ENCODE assay signal across 24 mouse cellular contexts in the genomic region with DNA sequence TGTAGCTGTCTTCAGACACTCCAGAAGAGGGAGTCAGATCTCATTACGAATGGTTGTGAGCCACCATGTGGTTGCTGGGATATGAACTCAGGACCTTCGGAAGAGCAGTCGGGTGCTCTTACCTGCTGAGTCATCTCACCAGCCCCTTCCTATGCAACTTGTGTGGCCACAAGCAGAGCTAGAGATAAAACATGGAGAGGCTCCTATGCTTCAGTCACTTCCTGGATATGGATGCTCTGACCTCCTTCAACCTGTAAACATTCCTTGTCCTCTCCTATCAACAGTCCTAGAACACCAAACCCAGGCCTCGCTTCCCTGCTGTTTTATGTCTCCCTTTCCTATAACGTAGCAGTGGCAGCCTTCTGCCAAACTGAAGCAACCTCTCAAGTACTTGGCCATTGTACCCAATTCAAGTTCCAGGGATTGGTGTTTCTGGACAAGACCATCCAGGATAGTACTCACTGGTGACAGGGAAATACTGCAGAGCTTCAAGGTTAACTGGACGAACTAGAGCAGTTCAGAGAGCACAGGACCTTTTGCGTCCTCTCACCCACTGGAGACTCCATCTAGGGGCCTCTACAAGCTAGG. TPM values are rescaled to one million over a fixed set of nuclear protein-coding genes. Genes with fewer than 3 reads are reported as not detected.
DNase-seq lines count a peak whose midpoint lies in the region; ATAC-seq and TF ChIP-seq lines count a peak whose summit lies in the region.
"Had no signal": no experiment of that assay in that cellular context is flagged by ENCODE, and none has a peak within 500 bp of the region (broad histone marks: within the 10 kb centered on the region; RNA-seq: fewer than 3 reads in every experiment).

No protein-coding gene starts in this region.

- peaks cover 7% of the 10 kb centered on the region; the same call in 1 of the 2 replicates for H3K36me3 ChIP-seq in heart, adult 2 months (ENCODE audit: control insufficient read depth, insufficient read depth, low read length)
- peaks cover 2 to 24% of the 10 kb centered on the region in 2 experiments; a peak in 2 of 4 replicates for H3K36me3 ChIP-seq in MEL (ENCODE audit: control insufficient read depth in 1 of 2, insufficient read depth in 2 of 2, low read length in 2 of 2)
- H3K36me3 ChIP-seq in heart, embryonic 13.5 days: peaks cover 58% of the 10 kb centered on the region
- peaks cover 45% of the 10 kb centered on the region for H3K36me3 ChIP-seq in hindbrain, embryonic 12.5 days

- no peak overlapping the region for H3K4me3 ChIP-seq in heart, adult 2 months
- H3K4me3 ChIP-seq in MEL (ENCODE audit: control insufficient read depth in 1 of 2, insufficient read depth in 1 of 2, low read depth in 2 of 2, low read length in 2 of 2): no peak overlapping the region
- no peak overlapping the region for H3K4me3 ChIP-seq in heart, embryonic 13.5 days
- no peak overlapping the region for H3K4me3 ChIP-seq in hindbrain, embryonic 12.5 days
- H3K4me3 ChIP-seq: forebrain, embryonic 10.5 days; hindbrain, embryonic 13.5 days; kidney, embryonic 15.5 days; liver, embryonic 13.5 days; megakaryocyte, embryonic 14.5 days; midbrain, embryonic 13.5 days had no signal

- TF ChIP-seq POLR2A in heart, adult 2 months (IDR thresholded peaks at IDR 0.05; ENCODE audit: insufficient read depth, low read depth, low read length): no peak
- TF ChIP-seq POLR2A in MEL (IDR thresholded peaks at IDR 0.05; ENCODE audit: control insufficient read depth in 1 of 2, insufficient read depth in 1 of 2, low read depth in 1 of 2, low read length in 2 of 2, poor library complexity in 1 of 2): no peak

- no peaks in the 10 kb centered on the region for H3K9me3 ChIP-seq in MEL (replicated peaks; ENCODE audit: insufficient read depth, low read length)
- H3K9me3 ChIP-seq in heart, embryonic 13.5 days: no peaks in the 10 kb centered on the region
- H3K9me3 ChIP-seq in hindbrain, embryonic 12.5 days (replicated peaks): no peaks in the 10 kb centered on the region
- H3K9me3 ChIP-seq: forebrain, embryonic 10.5 days; hindbrain, embryonic 13.5 days; kidney, embryonic 15.5 days; liver, embryonic 13.5 days; megakaryocyte, embryonic 14.5 days; midbrain, embryonic 13.5 days had no signal

- H3K4me2 ChIP-seq in heart, embryonic 13.5 days: no peak overlapping the region
- no peak overlapping the region for H3K4me2 ChIP-seq in hindbrain, embryonic 12.5 days (replicated peaks)
- H3K4me2 ChIP-seq: hindbrain, embryonic 13.5 days; kidney, embryonic 15.5 days; liver, embryonic 13.5 days; midbrain, embryonic 13.5 days had no signal

- intact Hi-C loops in heart, adult 2 months (cut with DNase I): no loop called here
- intact Hi-C loops in heart, postnatal 36 days (cut with DNase I): no loop called here

- H3K79me2 ChIP-seq in heart, adult 2 months (replicated peaks; ENCODE audit: control insufficient read depth, insufficient read depth, low read length): no peaks in the 10 kb centered on the region
- H3K79me2 ChIP-seq in MEL (ENCODE audit: control insufficient read depth, insufficient read depth, low read length, poor library complexity): no peaks in the 10 kb centered on the region

- WGBS in heart, adult 2 months: 56% methylated on average over 7 of the region's 7 CpGs
- WGBS in heart, embryonic 13.5 days: 58% methylated on average over 7 of the region's 7 CpGs
- 92% methylated on average over 7 of the region's 7 CpGs for WGBS in hindbrain, embryonic 12.5 days

- no peak overlapping the region for H3K9ac ChIP-seq in heart, adult 2 months (ENCODE audit: low read depth, low read length)
- no peak overlapping the region for H3K9ac ChIP-seq in MEL (ENCODE audit: control insufficient read depth, low read depth, low read length, poor library complexity, severe bottlenecking)
- no peak overlapping the region for H3K9ac ChIP-seq in heart, embryonic 13.5 days
- no peak overlapping the region for H3K9ac ChIP-seq in hindbrain, embryonic 12.5 days
- H3K9ac ChIP-seq: forebrain, postnatal 0 days; hindbrain, embryonic 13.5 days; kidney, embryonic 15.5 days; liver, embryonic 13.5 days; midbrain, embryonic 13.5 days had no signal

- H3K4me1 ChIP-seq in heart, adult 2 months (ENCODE audit: control insufficient read depth, insufficient read depth, low read length): no peaks in the 10 kb centered on the region; the same call in 1 of the 2 replicates
- no peaks in the 10 kb centered on the region for H3K4me1 ChIP-seq in MEL (ENCODE audit: control insufficient read depth in 1 of 2, insufficient read depth in 2 of 2, low read length in 2 of 2)
- H3K4me1 ChIP-seq in heart, embryonic 13.5 days: peaks cover 29% of the 10 kb centered on the region
- H3K4me1 ChIP-seq in hindbrain, embryonic 12.5 days: no peaks in the 10 kb centered on the region
- H3K4me1 ChIP-seq: forebrain, embryonic 10.5 days; hindbrain, embryonic 13.5 days; kidney, embryonic 15.5 days; midbrain, embryonic 13.5 days had no signal

- no peak for TF ChIP-seq CTCF in heart, adult 2 months (IDR thresholded peaks at IDR 0.05)
- no peak for TF ChIP-seq CTCF in MEL (IDR thresholded peaks at IDR 0.05 in 2 of 3, conservative IDR thresholded peaks at IDR 0.05 in 1 of 3; ENCODE audit: control insufficient read depth in 1 of 3, insufficient read depth in 1 of 3, low read depth in 2 of 3, low read length in 3 of 3, poor library complexity in 1 of 3, severe bottlenecking in 1 of 3)

- no peak for TF ChIP-seq EP300 in heart, adult 2 months (IDR thresholded peaks at IDR 0.05; ENCODE audit: insufficient read depth, low read depth, low read length)
- TF ChIP-seq EP300 in MEL (IDR thresholded peaks at IDR 0.05; ENCODE audit: low read depth in 1 of 2, low read length in 2 of 2): no peak

- DNase-seq in heart, adult 2 months: peak in 1 of 2 experiments; percentile 23
- DNase-seq in heart, postnatal 36 days: no peak
- peak; percentile 38 for DNase-seq in MEL (ENCODE audit: low read depth, low spot score)
- peak; percentile 11 for DNase-seq in skeletal muscle tissue, adult 2 months (ENCODE audit: low read depth, low spot score)
- no peak for DNase-seq in cerebellum, postnatal 25 days
- DNase-seq: adrenal gland, postnatal 36 days; cerebellum, postnatal 10 days; forebrain, postnatal 0 days; kidney, adult 11 months; kidney, postnatal 4 days; liver, embryonic 13.5 days; lung, adult 2 months; lung, postnatal 14 days; right cerebral cortex, postnatal 14 days; spleen, adult 18-20 months; thymus, postnatal 14 days had no signal

- TF ChIP-seq RAD21 in MEL (IDR thresholded peaks at IDR 0.05; ENCODE audit: low read depth, low read length): no peak

- H3K27ac ChIP-seq in heart, adult 2 months: peak overlapping the region; percentile 57
- H3K27ac ChIP-seq in MEL (ENCODE audit: control insufficient read depth, low read depth, low read length): no peak overlapping the region
- peak overlapping the region; percentile 39; the same call in 1 of the 2 replicates for H3K27ac ChIP-seq in heart, embryonic 13.5 days (replicated peaks)
- no peak overlapping the region for H3K27ac ChIP-seq in hindbrain, embryonic 12.5 days
- H3K27ac ChIP-seq: forebrain, embryonic 10.5 days; hindbrain, embryonic 13.5 days; kidney, embryonic 15.5 days; liver, embryonic 13.5 days; midbrain, embryonic 13.5 days had no signal

- H3K27me3 ChIP-seq in heart, adult 2 months (ENCODE audit: control insufficient read depth, insufficient read depth, low read length): no peaks in the 10 kb centered on the region
- H3K27me3 ChIP-seq in MEL (ENCODE audit: control insufficient read depth in 1 of 2, insufficient read depth in 2 of 2, low read length in 2 of 2): no peaks in the 10 kb centered on the region
- no peaks in the 10 kb centered on the region for H3K27me3 ChIP-seq in heart, embryonic 13.5 days (replicated peaks)
- no peaks in the 10 kb centered on the region for H3K27me3 ChIP-seq in hindbrain, embryonic 12.5 days
- H3K27me3 ChIP-seq: hindbrain, embryonic 13.5 days; kidney, embryonic 15.5 days; liver, embryonic 13.5 days; megakaryocyte, embryonic 14.5 days; midbrain, embryonic 13.5 days had no signal

- ATAC-seq in heart, embryonic 13.5 days (ENCODE audit: extremely low read depth, insufficient number of reproducible peaks, low FRiP score, low TSS enrichment): no peak
- ATAC-seq in hindbrain, embryonic 12.5 days (ENCODE audit: low FRiP score): no peak
- ATAC-seq: forebrain, postnatal 0 days; midbrain, embryonic 13.5 days had no signal

TF ChIP-seq in MEL, 35 proteins besides CTCF, POLR2A, EP300 and RAD21:
- TF ChIP-seq GABPA (IDR thresholded peaks at IDR 0.05; ENCODE audit: low read depth, low read length) (no peak), HCFC1 (IDR thresholded peaks at IDR 0.05; ENCODE audit: low read depth, low read length) (no peak), NELFE (IDR thresholded peaks at IDR 0.05; ENCODE audit: low read depth, low read length) (no peak), SIN3A (IDR thresholded peaks at IDR 0.05; ENCODE audit: low read length) (no peak), MAX (IDR thresholded peaks at IDR 0.05; ENCODE audit: low read length) (no peak), POLR2AphosphoS2 (IDR thresholded peaks at IDR 0.05; ENCODE audit: low read length) (no peak), USF1 (IDR thresholded peaks at IDR 0.05; ENCODE audit: low read depth, low read length) (no peak), UBTF (IDR thresholded peaks at IDR 0.05; ENCODE audit: borderline replicate concordance, insufficient read depth, low read depth, low read length) (no peak), E2F4 (IDR thresholded peaks at IDR 0.05; ENCODE audit: borderline replicate concordance, low read depth, low read length) (no peak), NRF1 (IDR thresholded peaks at IDR 0.05; ENCODE audit: insufficient read depth, low read depth, low read length, poor library complexity, severe bottlenecking) (no peak)

RNA-seq across cellular contexts. Expression of a gene that starts 24.2 kb away (rescaled TPM):
- 10 to 100 TPM in 1 of 2 experiments, 1 to 10 TPM in 1; 3.1 to 14.5 TPM for total RNA-seq in heart, adult 2 months (2021)
- 3.5 and 6.9 TPM in 2 replicates for polyA plus RNA-seq in heart, adult 2 months (2012; rRNA removed)
- total RNA-seq in heart, postnatal 36 days (2021): 1 to 10 TPM; 3.1 to 3.8 TPM
- 8.3 and 10.7 TPM in 2 replicates for total RNA-seq in MEL (2012; rRNA removed)
- 10 to 100 TPM in 1 of 2 experiments, not detected in 1; 55.7 TPM for polyA plus RNA-seq in MEL (2012; ENCODE audit: insufficient read depth in 1 of 2, insufficient read length in 2 of 2, low read depth in 1 of 2, low replicate concordance in 2 of 2, missing spikeins in 1 of 2)
- polyA plus RNA-seq in heart, embryonic 13.5 days (2015; fragmentation: Nextera tagmentation; extraction: Ambion mirVana): 10.5 and 11.3 TPM in 2 replicates
- 7.1 and 8.5 TPM in 2 replicates for polyA plus RNA-seq in hindbrain, embryonic 12.5 days (2016; fragmentation: Nextera tagmentation; extraction: Ambion mirVana)

RNA-seq across cellular contexts. Expression of a gene that starts 46.7 kb away (rescaled TPM):
- 1 to 10 TPM; 3.8 to 3.9 TPM for total RNA-seq in heart, adult 2 months (2021)
- polyA plus RNA-seq in heart, adult 2 months (2012; rRNA removed): 7.7 and 8.3 TPM in 2 replicates
- 1 to 10 TPM; 4.3 to 5.2 TPM for total RNA-seq in heart, postnatal 36 days (2021)
- total RNA-seq in MEL (2012; rRNA removed): 1.8 and 2.0 TPM in 2 replicates
- polyA plus RNA-seq in MEL (2012; ENCODE audit: insufficient read depth in 1 of 2, insufficient read length in 2 of 2, low read depth in 1 of 2, low replicate concordance in 2 of 2, missing spikeins in 1 of 2): 1 to 10 TPM in 1 of 2 experiments, not detected in 1; 8.8 TPM
- 2.8 and 2.9 TPM in 2 replicates for polyA plus RNA-seq in heart, embryonic 13.5 days (2015; fragmentation: Nextera tagmentation; extraction: Ambion mirVana)
- polyA plus RNA-seq in hindbrain, embryonic 12.5 days (2016; fragmentation: Nextera tagmentation; extraction: Ambion mirVana): 21.5 and 22.8 TPM in 2 replicates
- total RNA-seq: monocyte, adult 5-6 weeks had no signal

Comparison
In these comparisons a context has a peak if more than half of its experiments do, and no peak if none do; other contexts are left out.
1. DNase-seq: peak in MEL (single experiment) and skeletal muscle tissue, adult 2 months (single experiment); none in heart, postnatal 36 days (0 of 2) and cerebellum, postnatal 25 days (0 of 2).
2. H3K27ac ChIP-seq: peak in heart, adult 2 months (single experiment) and heart, embryonic 13.5 days (single experiment); none in MEL (single experiment) and hindbrain, embryonic 12.5 days (single experiment).